Mouse (Mus musculus) kidney, adult 11 months (tissue): ENCODE measurements around the gene Gucy2d.

Source experiments
- DNase-seq: peaks from one replicate; pipeline ENCODE4 v3.0.0; 2022

Gene Gucy2d

GRCm38 (mm10) chr7:98447585-98448308 is 7.5 kb downstream of the Gucy2d start:
- DNase-seq: no peak

GRCm38 (mm10) chr7:98448309-98448630 is 8.1 kb downstream of the Gucy2d start:
- DNase-seq: no peak

GRCm38 (mm10) chr7:98449696-98450095 is 9.5 kb downstream of the Gucy2d start:
- no peak for DNase-seq

- no peak for DNase-seq
These were observed 14.3 kb downstream of the Gucy2d start for GRCm38 (mm10) chr7:98454397-98455120.

- DNase-seq: no peak
These were observed 20.1 kb downstream of the Gucy2d start for GRCm38 (mm10) chr7:98460319-98460718.

GRCm38 (mm10) chr7:98469089-98469488 is 28.9 kb downstream of the Gucy2d start:
- no peak for DNase-seq

- DNase-seq: no peak
These were observed 32.3 kb downstream of the Gucy2d start for GRCm38 (mm10) chr7:98472529-98472928.

GRCm38 (mm10) chr7:98474558-98474957 is 34.3 kb downstream of the Gucy2d start:
- no peak for DNase-seq

- no peak for DNase-seq
These were observed 36.9 kb downstream of the Gucy2d start for GRCm38 (mm10) chr7:98477153-98477552.

- DNase-seq: no peak
These were observed 40.3 kb downstream of the Gucy2d start for GRCm38 (mm10) chr7:98480481-98480880.

- DNase-seq: peak; percentile 77
These were observed 41.0 kb downstream of the Gucy2d start for GRCm38 (mm10) chr7:98481066-98481734.

- no peak for DNase-seq
These were observed 41.6 kb downstream of the Gucy2d start for GRCm38 (mm10) chr7:98481861-98482260.

GRCm38 (mm10) chr7:98482551-98483267 is 42.5 kb downstream of the Gucy2d start:
- DNase-seq: no peak

GRCm38 (mm10) chr7:98483268-98483607 is 43.0 kb downstream of the Gucy2d start:
- no peak for DNase-seq

- no peak for DNase-seq
These were observed 44.7 kb downstream of the Gucy2d start for GRCm38 (mm10) chr7:98484878-98485277.

GRCm38 (mm10) chr7:98485508-98485907 is 45.3 kb downstream of the Gucy2d start:
- no peak for DNase-seq

- no peak for DNase-seq
These were observed 46.3 kb downstream of the Gucy2d start for GRCm38 (mm10) chr7:98486471-98486917.

GRCm38 (mm10) chr7:98487202-98487980 is 47.2 kb downstream of the Gucy2d start:
- no peak for DNase-seq

GRCm38 (mm10) chr7:98488398-98489130 is 48.3 kb downstream of the Gucy2d start:
- DNase-seq: no peak

- no peak for DNase-seq
These were observed 48.9 kb downstream of the Gucy2d start, which contains the start of gene Lrrc32 for GRCm38 (mm10) chr7:98489131-98489530. Lrrc32 (plus strand) TSS chr7:98489283.

GRCm38 (mm10) chr7:98489623-98490084 is 49.4 kb downstream of the Gucy2d start:
- peak; percentile 66 for DNase-seq

- no peak for DNase-seq
These were observed 50.1 kb downstream of the Gucy2d start for GRCm38 (mm10) chr7:98490328-98490727.
